Mouse (Mus musculus) cerebellum, adult 11-12 months (tissue): Measurements from ENCODE around the gene 1600014C23Rik.
A peak's percentile ranks its signal among the peaks of the same experiment; 100 is the strongest.

ENCODE experiments used
- DNase-seq: peaks from one replicate; pipeline ENCODE4 v3.0.0; 2022

1600014C23Rik gene

DNA sequence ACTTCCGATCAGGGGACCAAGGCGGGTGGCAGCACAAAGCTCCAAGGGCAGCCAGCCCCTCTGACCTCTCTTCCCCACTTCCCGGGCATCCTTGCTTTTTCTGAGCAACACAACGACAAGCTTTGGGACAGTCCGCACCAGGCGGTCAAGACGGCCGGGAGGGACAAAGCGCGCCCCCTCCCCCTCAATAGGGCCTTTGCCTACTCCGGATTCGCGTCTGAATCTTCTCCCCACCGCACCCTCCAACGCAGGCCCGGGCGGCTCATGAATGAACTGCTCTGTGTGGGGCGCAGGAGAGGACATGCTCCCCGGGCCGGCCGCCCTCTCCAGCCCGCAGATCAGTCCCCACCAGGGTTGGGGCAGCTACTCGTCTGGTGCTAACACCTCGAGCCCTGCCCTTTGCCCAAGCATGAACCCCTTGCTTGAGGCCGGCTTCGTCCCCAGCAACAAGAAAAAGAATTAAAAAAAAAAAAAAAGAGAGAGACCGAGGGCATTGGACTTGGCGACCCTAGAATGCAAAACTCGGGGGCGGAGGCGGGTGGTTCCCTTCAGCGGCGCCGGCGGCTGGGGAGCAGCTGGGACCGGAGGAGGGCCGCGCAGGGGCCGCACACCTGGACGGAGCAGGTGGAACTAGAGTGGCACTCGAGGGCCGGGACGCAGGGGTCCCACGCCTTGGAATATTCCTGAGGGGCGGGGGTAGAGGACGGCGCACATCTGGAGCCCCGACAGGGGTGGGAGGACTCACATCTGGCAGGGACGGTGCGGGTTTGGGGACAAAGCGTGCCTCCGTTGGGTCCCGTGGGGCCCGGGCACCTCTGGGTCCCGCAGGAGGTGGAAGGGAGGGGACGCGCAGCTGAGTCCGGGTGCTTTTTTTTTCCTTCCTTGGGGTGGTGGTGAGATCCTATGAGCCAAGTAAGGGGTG lies 48.2 kb downstream of the 1600014C23Rik start:
- DNase-seq: peak; percentile 73

DNA sequence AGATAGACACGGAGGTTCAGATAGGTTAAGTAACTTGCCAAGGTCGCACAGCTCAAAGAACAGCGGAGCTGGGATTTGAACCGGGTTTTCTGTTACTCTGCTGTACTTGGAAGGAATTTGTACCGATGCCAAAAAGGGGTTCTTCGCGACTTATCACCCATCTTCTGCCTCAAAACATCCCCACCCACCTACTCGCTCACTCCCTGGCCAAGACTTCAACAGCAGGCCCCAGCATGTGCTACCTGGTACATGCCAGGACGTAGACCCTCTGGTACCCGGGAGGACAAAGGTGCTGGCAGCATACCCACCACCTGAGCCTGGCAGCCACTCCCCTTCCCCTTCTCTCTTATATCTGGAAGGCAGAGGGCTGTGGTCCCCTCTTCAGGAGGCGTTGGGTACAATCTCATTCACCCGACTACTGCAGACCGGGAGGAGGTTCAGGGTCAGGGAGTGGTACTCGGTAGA lies 48.9 kb downstream of the 1600014C23Rik start:
- DNase-seq: peak; percentile 69
